Mouse (Mus musculus) kidney, embryonic 16.5 days (tissue): ENCODE data around the gene Anp32b. TPM values are rescaled to one million over a fixed set of nuclear protein-coding genes. Genes with fewer than 3 reads are reported as not detected.

Experiments used
- ATAC-seq: fragments of 200-750 bp; cut with Nextera tagmentation; 2 replicates; pipeline ENCODE4 v1.8.0; 2017; ENCODE audit warnings: moderate TSS enrichment; ENCODE audit not compliant: low FRiP score, low TSS enrichment
- H3K27ac ChIP-seq: fragments of 300-500 bp; sonication (generic); 2 replicates; pipeline ENCODE4 v1.5.1; 2014; ENCODE audit warnings: low read length
- H3K27me3 ChIP-seq: fragments of 300-500 bp; sonication (generic); 2 replicates; pipeline ENCODE4 v1.6.1; 2014; ENCODE audit warnings: low read length, control low read depth, mixed read lengths; ENCODE audit not compliant: insufficient read depth
- H3K36me3 ChIP-seq: fragments of 300-500 bp; sonication (generic); 2 replicates; pipeline ENCODE4 v1.6.1; 2014; ENCODE audit warnings: low read length, control low read depth, mixed read lengths; ENCODE audit not compliant: insufficient read depth
- H3K4me1 ChIP-seq: fragments of 300-500 bp; sonication (generic); 2 replicates; pipeline ENCODE4 v1.6.1; 2014; ENCODE audit warnings: low read length, control low read depth, mixed read lengths; ENCODE audit not compliant: insufficient read depth
- H3K4me2 ChIP-seq: fragments of 300-500 bp; sonication (generic); replicated peaks from 2 replicates; pipeline ENCODE4 v1.6.1; 2014; ENCODE audit warnings: low read depth, low read length
- H3K4me3 ChIP-seq: fragments of 300-500 bp; sonication (generic); 2 replicates; pipeline ENCODE4 v1.5.1; 2014; ENCODE audit warnings: mild to moderate bottlenecking, low read length
- H3K9ac ChIP-seq: fragments of 300-500 bp; sonication (generic); replicated peaks from 2 replicates; pipeline ENCODE4 v1.6.1; 2014; ENCODE audit warnings: low read length
- H3K9me3 ChIP-seq: fragments of 300-500 bp; sonication (generic); 2 replicates; pipeline ENCODE4 v1.6.1; 2016; ENCODE audit warnings: low read length, control low read depth
- WGBS: fragments of 180-500 bp; shearing (Covaris S2); extraction: QIAGEN DNeasy Blood & Tissue Kit; methylation state at CpG from one replicate; pipeline ENCODE4 v1.1.7; 2014; 5-methylcytosine and 5-hydroxymethylcytosine counted together
- polyA plus RNA-seq: library from polyadenylated mRNA; unstranded; fragments of >200 nt; fragmentation: Nextera tagmentation; extraction: Ambion mirVana; gene quantifications from 2 replicates; pipeline ENCODE4 v1.2.1, GENCODE M21; 2015

Anp32b gene
- polyA plus RNA-seq: 284 and 308 TPM in 2 replicates

DNA sequence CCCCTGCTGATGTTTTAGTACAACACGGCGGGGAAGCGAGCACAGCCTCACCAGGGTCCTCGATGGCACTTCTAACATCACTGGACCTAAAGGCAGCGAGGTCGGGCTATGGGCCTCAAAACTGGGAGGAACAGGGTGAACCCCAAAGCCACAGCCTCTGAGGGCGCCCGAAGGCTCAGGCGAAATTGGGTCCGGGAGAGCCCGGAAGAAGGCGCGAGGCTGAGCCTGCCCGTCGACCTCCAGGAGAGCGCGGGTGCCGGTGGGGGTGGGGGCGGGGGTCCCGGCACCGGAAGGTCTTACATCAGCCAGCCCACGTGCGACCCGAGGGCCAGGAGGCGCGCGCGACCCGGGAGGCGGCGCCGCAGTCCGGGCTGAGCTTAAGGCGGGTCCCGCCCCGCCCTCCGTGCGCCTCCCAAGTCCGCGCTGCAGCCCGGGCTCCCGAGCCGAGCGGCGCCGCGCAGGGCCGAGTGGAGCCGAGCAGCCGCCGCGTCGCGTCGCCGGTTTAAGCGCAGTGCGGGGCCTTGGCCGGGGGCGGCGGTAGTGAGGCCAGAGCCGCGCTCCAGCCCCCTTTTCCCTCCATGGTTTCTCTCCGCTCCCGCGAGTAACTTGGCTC lies at the start of gene Anp32b:
Anp32b (plus strand) TSS at position 384 of the 613 bp plus-strand sequence.
- Histone ChIP-seq H3K27me3 (no peaks in the 10 kb centered on the region), H3K4me2 (peak within 1 kb of the TSS; percentile 74), H3K4me1 (peaks cover 31% of the 10 kb centered on the region), H3K9me3 (no peaks in the 10 kb centered on the region), H3K27ac (peak within 1 kb of the TSS; percentile 99), H3K36me3 (no peaks in the 10 kb centered on the region), H3K9ac (peak within 1 kb of the TSS; percentile 100), H3K4me3 (peak within 1 kb of the TSS; percentile 92)
- WGBS: under 1% methylated on average over 42 of the region's 66 CpGs
- peak; percentile 97 for ATAC-seq

DNA sequence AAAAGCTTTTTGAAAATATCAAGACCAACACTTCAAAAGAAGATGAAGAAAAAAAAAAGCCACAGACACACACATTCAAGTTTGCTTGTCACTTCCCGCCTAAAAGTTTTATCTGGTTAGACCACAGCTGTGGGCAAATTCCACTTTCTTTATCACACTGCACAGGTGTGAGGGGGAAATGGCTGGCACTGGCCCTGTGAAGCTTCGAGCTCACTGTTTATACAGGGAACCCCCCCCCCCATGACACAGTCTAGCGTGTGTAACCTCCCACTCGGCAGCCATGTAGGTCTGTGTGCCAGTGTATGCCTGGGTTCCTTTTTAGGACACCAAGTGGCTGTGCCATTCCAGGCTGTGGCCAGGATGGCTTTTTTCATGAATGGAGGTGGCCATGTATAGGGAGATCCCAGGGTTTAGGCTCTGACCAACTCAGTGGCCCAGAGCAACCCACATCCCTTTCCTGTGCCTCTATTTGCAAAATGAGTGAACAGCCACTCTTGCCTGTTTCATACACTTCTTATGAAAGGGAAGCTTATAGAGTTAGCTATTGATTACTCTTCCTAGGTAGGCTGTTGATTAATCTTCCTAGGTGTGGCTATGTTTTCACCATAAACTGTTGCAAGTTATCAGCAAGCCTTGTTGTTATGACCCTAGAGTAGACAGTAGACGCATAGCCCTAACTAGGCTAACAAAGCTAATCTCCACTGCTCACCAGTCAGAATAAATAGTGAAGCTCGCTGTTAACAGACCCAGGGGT lies 46.5 kb upstream of the Anp32b start:
- H3K4me2 ChIP-seq: no peak overlapping the region
- H3K9ac ChIP-seq: no peak overlapping the region
- no peak for ATAC-seq
- no peaks in the 10 kb centered on the region for H3K36me3 ChIP-seq
- no peaks in the 10 kb centered on the region for H3K27me3 ChIP-seq
- WGBS: 78% methylated on average over 6 of the region's 6 CpGs
- no peaks in the 10 kb centered on the region for H3K4me1 ChIP-seq
- no peaks in the 10 kb centered on the region for H3K9me3 ChIP-seq
- H3K27ac ChIP-seq: no peak overlapping the region
- no peak overlapping the region for H3K4me3 ChIP-seq

GRCm38 (mm10) chr4:46406966-46407703 lies 43.6 kb upstream of the Anp32b start:
- Histone ChIP-seq H3K36me3 (no peaks in the 10 kb centered on the region), H3K4me3 (no peak overlapping the region), H3K4me1 (no peaks in the 10 kb centered on the region), H3K4me2 (no peak overlapping the region), H3K27me3 (no peaks in the 10 kb centered on the region), H3K27ac (no peak overlapping the region), H3K9ac (no peak overlapping the region), H3K9me3 (no peaks in the 10 kb centered on the region)
- no peak for ATAC-seq
- WGBS: 90% methylated on average over 8 of the region's 8 CpGs

GRCm38 (mm10) chr4:46410677-46411076 lies 40.0 kb upstream of the Anp32b start:
- Histone ChIP-seq H3K27me3 (no peaks in the 10 kb centered on the region), H3K4me1 (no peaks in the 10 kb centered on the region), H3K9me3 (no peaks in the 10 kb centered on the region), H3K36me3 (no peaks in the 10 kb centered on the region), H3K27ac (no peak overlapping the region), H3K4me2 (no peak overlapping the region), H3K9ac (no peak overlapping the region), H3K4me3 (no peak overlapping the region)
- WGBS: 89% methylated on average over 5 of the region's 5 CpGs
- no peak for ATAC-seq

GRCm38 (mm10) chr4:46411489-46411888 lies 39.2 kb upstream of the Anp32b start:
- WGBS: 83% methylated on average over 6 of the region's 6 CpGs
- no peak overlapping the region for H3K27ac ChIP-seq
- H3K36me3 ChIP-seq: no peaks in the 10 kb centered on the region
- H3K4me1 ChIP-seq: no peaks in the 10 kb centered on the region
- H3K9me3 ChIP-seq: no peaks in the 10 kb centered on the region
- H3K4me3 ChIP-seq: no peak overlapping the region
- no peaks in the 10 kb centered on the region for H3K27me3 ChIP-seq
- H3K9ac ChIP-seq: no peak overlapping the region
- no peak for ATAC-seq
- H3K4me2 ChIP-seq: no peak overlapping the region

DNA sequence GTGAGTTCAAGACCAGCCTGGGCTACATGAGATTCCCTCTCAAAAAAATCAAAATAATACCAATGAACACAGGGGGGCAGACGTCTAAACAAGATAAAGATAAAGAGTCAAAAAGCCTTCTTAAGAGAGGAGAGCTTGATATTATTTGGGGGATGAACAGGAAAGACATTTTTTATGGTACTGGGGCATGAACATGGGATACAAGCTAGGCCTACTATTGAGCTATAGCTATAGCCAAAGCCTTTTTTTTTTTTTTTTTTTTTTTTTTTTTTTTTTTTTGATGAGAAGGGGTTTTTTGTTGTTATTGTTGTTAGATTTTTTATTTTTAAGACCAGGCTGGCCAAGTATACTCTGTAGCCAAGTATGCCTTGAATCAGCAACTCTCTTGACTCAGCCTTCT lies 38.6 kb upstream of the Anp32b start:
- ATAC-seq: no peak
- no peak overlapping the region for H3K27ac ChIP-seq
- H3K4me3 ChIP-seq: no peak overlapping the region
- WGBS: 56% methylated on average over 1 of the region's 1 CpGs
- no peaks in the 10 kb centered on the region for H3K27me3 ChIP-seq
- no peaks in the 10 kb centered on the region for H3K4me1 ChIP-seq
- H3K36me3 ChIP-seq: no peaks in the 10 kb centered on the region
- H3K9ac ChIP-seq: no peak overlapping the region
- no peak overlapping the region for H3K4me2 ChIP-seq
- no peaks in the 10 kb centered on the region for H3K9me3 ChIP-seq

GRCm38 (mm10) chr4:46413406-46413805 lies 37.3 kb upstream of the Anp32b start, which contains the start of gene Hemgn:
Gene Hemgn, minus strand, starts transcription at chr4:46413506.
- whole genome bisulfite sequencing: 77% methylated on average over 7 of the region's 7 CpGs
- Histone ChIP-seq H3K4me2 (no peak within 1 kb of the TSS), H3K27ac (no peak within 1 kb of the TSS), H3K9ac (no peak within 1 kb of the TSS), H3K4me3 (no peak within 1 kb of the TSS), H3K36me3 (no peaks in the 10 kb centered on the region), H3K9me3 (no peaks in the 10 kb centered on the region), H3K4me1 (no peaks in the 10 kb centered on the region), H3K27me3 (no peaks in the 10 kb centered on the region)
- ATAC-seq: no peak

DNA sequence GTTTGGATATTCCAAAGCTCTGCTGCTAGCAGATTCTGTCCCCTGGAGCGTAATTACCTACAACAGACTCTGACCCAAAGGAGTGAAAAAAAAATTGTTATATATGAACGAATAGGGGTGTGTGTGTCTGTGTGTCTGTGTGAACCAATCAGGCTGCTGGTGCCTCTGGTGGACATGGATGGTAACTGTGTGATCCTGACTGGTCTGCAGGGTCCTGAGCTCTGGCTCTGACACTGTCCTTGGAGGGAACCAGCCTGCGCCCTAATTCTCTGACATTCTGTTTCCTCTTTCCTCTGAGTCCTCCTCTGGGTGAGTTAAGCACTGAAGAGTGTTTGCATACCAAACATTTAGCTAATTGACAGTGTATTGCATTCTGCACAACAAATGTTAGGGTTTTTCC lies 33.2 kb upstream of the Anp32b start:
- Histone ChIP-seq H3K36me3 (no peaks in the 10 kb centered on the region), H3K4me2 (no peak overlapping the region), H3K27ac (no peak overlapping the region), H3K9ac (no peak overlapping the region), H3K27me3 (no peaks in the 10 kb centered on the region), H3K4me3 (no peak overlapping the region), H3K9me3 (no peaks in the 10 kb centered on the region), H3K4me1 (no peaks in the 10 kb centered on the region)
- no peak for ATAC-seq
- WGBS: 76% methylated on average over 3 of the region's 3 CpGs

DNA sequence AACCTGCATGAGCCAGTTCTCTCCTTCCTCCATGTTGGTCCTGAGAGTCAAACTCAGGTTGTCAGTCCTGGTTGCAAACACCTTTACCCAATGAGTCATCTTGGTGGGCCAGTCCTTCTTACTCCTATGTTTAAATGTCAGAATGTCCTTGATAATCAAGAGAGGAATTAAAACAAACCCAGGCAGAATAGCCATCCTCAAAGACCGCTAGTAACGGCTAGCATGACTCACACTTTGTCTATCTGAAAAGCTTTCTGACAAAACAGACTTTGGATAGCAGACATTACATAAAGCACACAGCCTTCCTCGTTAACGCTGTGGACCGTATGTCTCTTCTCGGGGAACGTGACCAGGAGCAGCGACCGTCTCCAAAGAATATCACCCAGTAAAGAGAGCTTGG lies 31.9 kb upstream of the Anp32b start:
- 89% methylated on average over 9 of the region's 9 CpGs for WGBS
- Histone ChIP-seq H3K4me2 (no peak overlapping the region), H3K27ac (no peak overlapping the region), H3K4me1 (no peaks in the 10 kb centered on the region), H3K4me3 (no peak overlapping the region), H3K9me3 (no peaks in the 10 kb centered on the region), H3K9ac (no peak overlapping the region), H3K27me3 (no peaks in the 10 kb centered on the region), H3K36me3 (no peaks in the 10 kb centered on the region)
- no peak for ATAC-seq

GRCm38 (mm10) chr4:46422625-46423024 lies 28.1 kb upstream of the Anp32b start:
- Histone ChIP-seq H3K9me3 (no peaks in the 10 kb centered on the region), H3K4me1 (no peaks in the 10 kb centered on the region), H3K9ac (no peak overlapping the region), H3K4me2 (no peak overlapping the region), H3K27ac (no peak overlapping the region), H3K4me3 (no peak overlapping the region), H3K27me3 (no peaks in the 10 kb centered on the region), H3K36me3 (no peaks in the 10 kb centered on the region)
- ATAC-seq: no peak
- 70% methylated on average over 8 of the region's 8 CpGs for WGBS
